Mouse (Mus musculus) embryo, embryonic 10 days (tissue): ENCODE data around the gene Fam122c.
"Not testable (repeated sequence)": the region's sequence is repeated elsewhere in the genome, so short reads cannot be mapped to it uniquely, and the experiment has no call there.

Experiments
- DNase-seq: peaks from one replicate; pipeline ENCODE4 v3.0.0-alpha.2; 2015; ENCODE audit warnings: low spot score

Fam122c gene

GRCm38 (mm10) chrX:53273124-53273523, at the start of gene Fam122c:
Gene Fam122c (plus strand): TSS chrX:53273424.
- DNase-seq = no peak

GRCm38 (mm10) chrX:53224353-53224944, 48.8 kb upstream of the Fam122c start:
- no peak for DNase-seq

GRCm38 (mm10) chrX:53231965-53232364, 41.3 kb upstream of the Fam122c start:
- DNase-seq = peak; percentile 56

GRCm38 (mm10) chrX:53233689-53234088, 39.5 kb upstream of the Fam122c start:
- DNase-seq = peak; percentile 62

GRCm38 (mm10) chrX:53236404-53236803, 36.8 kb upstream of the Fam122c start:
- DNase-seq = no peak

DNA sequence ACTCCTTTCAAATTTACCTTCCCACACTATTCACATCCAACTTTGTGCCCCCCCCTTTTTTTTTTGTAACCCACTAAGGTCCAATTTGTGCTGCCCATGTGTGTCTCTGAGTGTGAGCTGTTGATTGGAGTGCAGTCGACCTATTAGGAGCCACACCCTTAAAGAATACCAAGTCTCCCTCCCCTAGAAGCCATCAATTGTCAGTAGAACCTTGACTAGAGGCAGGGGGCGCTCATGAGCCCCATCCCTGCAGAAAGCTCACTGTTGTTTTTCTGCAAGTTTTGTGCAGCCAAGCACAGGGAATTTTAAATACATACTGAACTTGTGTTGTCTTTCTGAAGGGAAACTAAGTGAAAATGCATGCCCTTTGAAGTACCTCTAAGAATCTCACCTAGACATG, 35.3 kb upstream of the Fam122c start:
- DNase-seq = peak; percentile 25

- DNase-seq = no peak
Observed at GRCm38 (mm10) chrX:53240011-53240410, 33.2 kb upstream of the Fam122c start, which contains the start of gene Plac1. Gene Plac1 (minus strand): TSS chrX:53240111.

DNA sequence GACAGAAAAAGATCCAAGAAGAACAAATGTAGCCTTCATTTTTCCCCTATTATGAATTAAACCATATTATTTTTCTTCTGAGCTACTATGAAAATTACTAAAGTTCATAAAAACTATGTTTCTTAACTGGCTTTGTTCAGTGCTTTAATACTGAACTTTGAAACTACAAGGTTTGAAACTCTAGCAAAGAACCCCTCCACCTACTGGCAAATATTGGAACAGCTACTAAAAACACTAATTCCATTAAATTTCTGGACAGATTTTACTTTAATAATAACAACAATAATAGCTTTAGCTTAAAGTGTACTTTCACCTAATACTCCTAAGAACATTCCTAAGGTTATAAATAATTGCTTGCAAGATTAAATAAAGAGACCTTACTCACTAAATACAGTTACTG, 18.0 kb upstream of the Fam122c start:
- DNase-seq = no peak

- no peak for DNase-seq
Observed at GRCm38 (mm10) chrX:53266186-53266585, 7.0 kb upstream of the Fam122c start.

GRCm38 (mm10) chrX:53268856-53269255, 4.4 kb upstream of the Fam122c start:
- DNase-seq = peak; percentile 72

- peak; percentile 94 for DNase-seq
Observed at GRCm38 (mm10) chrX:53269289-53270062, 3.7 kb upstream of the Fam122c start, which contains the start of gene Fam122b. Gene Fam122b (minus strand): TSS chrX:53269805.

GRCm38 (mm10) chrX:53270063-53270432, 3.2 kb upstream of the Fam122c start:
- peak; percentile 59 for DNase-seq

- DNase-seq = not testable (repeated sequence)
Observed at GRCm38 (mm10) chrX:53271628-53272027, 1.6 kb upstream of the Fam122c start.

DNA sequence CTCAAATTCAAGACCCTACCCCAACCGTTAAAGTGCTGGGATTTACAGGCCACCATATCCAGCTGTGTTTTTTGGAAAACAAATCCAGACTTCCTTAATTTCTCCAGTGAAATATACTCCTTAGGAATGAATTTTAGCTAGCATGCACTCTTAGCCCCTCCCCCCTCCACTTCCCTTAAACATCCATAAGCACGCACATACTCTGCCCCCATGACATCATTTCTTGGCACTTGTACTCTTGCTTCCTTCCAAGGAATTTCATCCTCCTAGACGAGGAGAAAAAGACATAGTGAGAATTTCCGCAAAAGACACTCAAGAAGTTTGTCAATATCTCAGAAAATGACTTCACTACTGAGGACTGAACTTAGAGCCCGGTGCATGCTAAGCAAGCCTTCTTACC, 14.7 kb downstream of the Fam122c start:
- no peak for DNase-seq

GRCm38 (mm10) chrX:53320564-53320963, 47.3 kb downstream of the Fam122c start:
- DNase-seq = no peak

DNA sequence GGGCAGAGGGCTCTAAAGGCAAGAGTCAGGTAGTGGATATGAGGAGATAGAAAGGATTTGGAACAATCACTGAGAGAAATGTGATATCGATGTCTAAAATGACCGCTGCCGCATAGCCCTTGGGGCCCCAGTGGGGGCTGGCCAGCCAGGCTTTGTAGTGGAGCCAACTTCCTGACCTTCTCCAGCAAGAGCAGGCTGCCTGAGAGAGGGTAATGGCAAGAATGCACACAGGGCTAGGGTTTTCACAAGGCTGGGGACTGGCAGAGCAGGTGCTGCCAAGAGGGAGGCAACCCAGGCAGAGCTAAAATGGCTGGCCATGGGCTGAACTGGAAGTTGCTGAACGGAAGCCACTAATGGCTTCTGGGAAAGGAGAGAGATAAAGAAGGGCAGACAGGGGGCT, 47.9 kb downstream of the Fam122c start:
- DNase-seq = no peak

- DNase-seq = no peak
Observed at GRCm38 (mm10) chrX:53330396-53330795, 57.2 kb downstream of the Fam122c start.

DNA sequence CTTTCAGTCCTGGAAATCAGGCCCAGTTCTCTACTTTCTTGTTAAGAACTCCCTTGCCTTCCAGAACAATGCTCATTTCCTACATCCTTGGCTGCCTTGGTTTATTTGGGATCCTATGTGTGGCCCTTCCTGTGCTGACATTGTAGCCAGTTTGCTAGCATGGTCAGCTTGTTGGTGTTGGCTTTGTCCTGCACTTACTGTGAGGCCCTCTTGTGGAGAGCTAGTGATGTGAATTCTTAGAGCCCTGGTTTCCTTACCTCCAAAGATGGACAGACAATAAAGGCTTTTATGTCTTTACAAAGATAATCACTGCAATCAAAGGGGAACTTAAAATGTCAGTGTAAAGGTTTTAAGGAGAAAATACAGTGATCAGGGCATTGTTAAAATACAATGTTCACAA, 64.1 kb downstream of the Fam122c start:
- peak; percentile 22 for DNase-seq

DNA sequence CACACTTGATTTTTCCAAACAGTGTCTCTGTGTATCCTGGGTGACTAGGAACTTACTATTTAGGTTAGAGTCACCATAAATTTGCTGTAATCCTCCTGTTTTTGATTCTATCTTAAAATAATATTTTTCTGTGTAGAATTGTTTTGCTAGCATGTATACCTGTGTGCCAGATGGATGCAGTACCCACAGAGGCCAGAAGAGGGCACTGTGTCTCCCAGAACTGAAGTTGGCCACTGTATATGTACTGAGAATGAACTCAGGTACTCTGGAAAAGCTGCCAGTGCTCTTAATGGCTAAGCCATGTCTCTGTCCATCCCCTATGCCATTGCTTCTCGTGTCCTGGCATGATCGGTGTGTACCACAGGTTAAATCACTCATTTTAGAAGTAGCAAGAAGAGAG, 68.3 kb downstream of the Fam122c start:
- DNase-seq = peak; percentile 49

DNA sequence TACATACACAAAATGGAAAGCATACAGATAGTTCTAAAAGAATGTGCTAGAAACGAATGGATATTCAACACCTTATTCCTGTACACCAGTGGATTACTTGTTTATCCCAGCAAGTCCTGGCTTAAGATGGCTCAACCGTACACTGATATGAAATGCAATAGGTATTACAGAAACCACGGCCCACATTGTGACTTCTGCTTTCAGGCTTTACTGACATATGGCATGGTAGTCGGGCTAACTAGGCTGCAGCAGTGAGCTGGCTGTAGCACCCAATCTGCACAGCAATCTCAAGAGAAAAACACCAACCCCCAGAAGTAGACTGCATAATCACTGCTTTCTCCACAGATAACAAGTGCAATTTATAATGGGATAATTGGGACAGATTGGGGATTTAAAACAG, 75.2 kb downstream of the Fam122c start:
- no peak for DNase-seq

GRCm38 (mm10) chrX:53364668-53365383, 91.6 kb downstream of the Fam122c start:
- DNase-seq = no peak

DNA sequence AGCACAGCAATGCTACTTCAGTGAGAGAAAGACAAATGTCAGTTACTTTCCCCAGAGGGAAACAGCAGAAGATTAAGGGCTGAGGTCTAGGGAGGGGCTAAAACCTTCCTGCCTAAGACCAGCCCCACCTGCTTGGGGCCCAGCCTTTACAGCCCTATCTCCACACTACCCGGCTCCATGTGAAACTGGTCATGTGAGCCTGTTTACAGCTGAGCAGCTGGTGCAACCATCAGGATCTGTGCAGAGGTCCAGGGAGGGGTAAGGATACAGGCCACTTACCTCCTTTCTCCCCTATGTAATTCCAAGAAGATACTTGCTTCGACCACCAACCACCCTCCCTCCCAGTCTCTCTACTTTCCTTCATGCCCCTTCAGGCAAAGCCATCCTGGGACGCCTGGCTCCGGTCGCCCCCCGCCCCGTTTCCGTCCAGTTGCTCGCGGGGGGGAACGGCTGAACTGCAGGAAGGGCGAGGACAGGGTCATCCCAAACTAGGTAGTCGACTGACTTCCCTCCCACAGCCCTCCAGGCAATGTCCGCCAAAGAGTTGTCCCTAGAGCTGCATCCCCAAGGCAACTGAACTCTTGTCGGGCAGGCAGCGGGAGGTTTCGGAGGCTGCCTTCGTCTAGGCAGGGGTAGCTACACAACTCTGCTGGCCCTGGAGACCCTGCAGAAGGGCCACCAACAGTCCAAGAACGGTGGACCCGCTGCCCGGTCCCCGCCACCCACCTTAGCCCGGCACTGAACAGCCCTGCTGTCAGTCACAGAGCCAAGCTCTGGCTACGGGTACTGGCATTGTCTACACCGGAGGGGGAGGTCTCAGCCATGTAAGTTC, 96.5 kb downstream of the Fam122c start:
- DNase-seq = peak; percentile 48
